Mouse (Mus musculus): ENCODE results near the gene Ube3c. TPM values are rescaled to one million over a fixed set of nuclear protein-coding genes. Genes with fewer than 3 reads are reported as not detected.
A peak's percentile ranks its signal among the peaks of the same experiment; 100 is the strongest.
"Not testable (repeated sequence)": the region's sequence is repeated elsewhere in the genome, so short reads cannot be mapped to it uniquely, and the experiment has no call there.

Gene Ube3c
- total RNA-seq (2014; rRNA removed; ENCODE audit: low replicate concordance) = 42.3 and 43.2 TPM in 2 replicates
- polyA plus RNA-seq (2015; fragmentation: Nextera tagmentation; extraction: Ambion mirVana) = 14.5 and 17.0 TPM in 2 replicates

- DNase-seq (ENCODE audit: low spot score) (peak; percentile 98), ATAC-seq (ENCODE audit: insufficient read depth, low read depth) (peak; percentile 96)
- H3K9me3 ChIP-seq (replicated peaks; ENCODE audit: control insufficient read depth, low read length) = no peaks in the 10 kb centered on the region
- peak within 1 kb of the TSS; percentile 75 for H3K9ac ChIP-seq (replicated peaks; ENCODE audit: low read depth, low read length)
- WGBS = under 1% methylated on average over 71 of the region's 72 CpGs
- peaks cover 13% of the 10 kb centered on the region for H3K4me1 ChIP-seq (ENCODE audit: control insufficient read depth, insufficient read depth)
- TF ChIP-seq EP300 (IDR thresholded peaks at IDR 0.05; ENCODE audit: low read depth) (peak; percentile 41; the same call in 1 of the 2 replicates), CTCF (IDR thresholded peaks at IDR 0.05; ENCODE audit: low read depth) (0 out of 2 replicates have a peak, but pooled peaks have one; percentile 3)
- H3K36me3 ChIP-seq (replicated peaks; ENCODE audit: control insufficient read depth, insufficient read depth, low read length) = peaks cover 4% of the 10 kb centered on the region; the same call in 1 of the 2 replicates
- H3K27ac ChIP-seq (ENCODE audit: low read depth) = peak within 1 kb of the TSS; percentile 92
- H3K4me2 ChIP-seq (ENCODE audit: low read depth, low read length) = peak within 1 kb of the TSS; percentile 91
- H3K27me3 ChIP-seq (ENCODE audit: control insufficient read depth, insufficient read depth, low read length) = no peaks in the 10 kb centered on the region
- peak within 1 kb of the TSS; percentile 79 for H3K4me3 ChIP-seq (ENCODE audit: low read depth, low read length)
Observed at GRCm38 (mm10) chr5:29568848-29569377, at the start of gene Ube3c. TSS of gene Ube3c (plus strand) at chr5:29569242.

GRCm38 (mm10) chr5:29560111-29560510 is 8.9 kb upstream of the Ube3c start:
- Histone ChIP-seq H3K9ac (replicated peaks; ENCODE audit: low read depth, low read length) (no peak overlapping the region), H3K27ac (ENCODE audit: low read depth) (no peak overlapping the region), H3K4me1 (ENCODE audit: control insufficient read depth, insufficient read depth) (no peaks in the 10 kb centered on the region), H3K4me2 (ENCODE audit: low read depth, low read length) (no peak overlapping the region), H3K27me3 (ENCODE audit: control insufficient read depth, insufficient read depth, low read length) (no peaks in the 10 kb centered on the region), H3K4me3 (ENCODE audit: low read depth, low read length) (no peak overlapping the region), H3K36me3 (replicated peaks; ENCODE audit: control insufficient read depth, insufficient read depth, low read length) (no peaks in the 10 kb centered on the region), H3K9me3 (replicated peaks; ENCODE audit: control insufficient read depth, low read length) (no peaks in the 10 kb centered on the region)
- WGBS = 50% methylated on average over 5 of the region's 5 CpGs
- no peak for DNase-seq (ENCODE audit: low spot score)
- no peak for TF ChIP-seq CTCF (IDR thresholded peaks at IDR 0.05; ENCODE audit: low read depth)
- no peak for TF ChIP-seq EP300 (IDR thresholded peaks at IDR 0.05; ENCODE audit: low read depth)
- ATAC-seq (ENCODE audit: insufficient read depth, low read depth) = no peak

GRCm38 (mm10) chr5:29560667-29561066 is 8.4 kb upstream of the Ube3c start:
- Histone ChIP-seq H3K36me3 (replicated peaks; ENCODE audit: control insufficient read depth, insufficient read depth, low read length) (no peaks in the 10 kb centered on the region), H3K9ac (replicated peaks; ENCODE audit: low read depth, low read length) (no peak overlapping the region), H3K9me3 (replicated peaks; ENCODE audit: control insufficient read depth, low read length) (no peaks in the 10 kb centered on the region), H3K4me1 (ENCODE audit: control insufficient read depth, insufficient read depth) (no peaks in the 10 kb centered on the region), H3K4me2 (ENCODE audit: low read depth, low read length) (no peak overlapping the region), H3K27me3 (ENCODE audit: control insufficient read depth, insufficient read depth, low read length) (no peaks in the 10 kb centered on the region), H3K4me3 (ENCODE audit: low read depth, low read length) (no peak overlapping the region), H3K27ac (ENCODE audit: low read depth) (no peak overlapping the region)
- 93% methylated on average over 2 of the region's 2 CpGs for WGBS
- DNase-seq (ENCODE audit: low spot score) (no peak), ATAC-seq (ENCODE audit: insufficient read depth, low read depth) (no peak)
- TF ChIP-seq EP300 (IDR thresholded peaks at IDR 0.05; ENCODE audit: low read depth) = no peak
- TF ChIP-seq CTCF (IDR thresholded peaks at IDR 0.05; ENCODE audit: low read depth) = no peak

- peak overlapping the region; percentile 91 for H3K4me2 ChIP-seq (ENCODE audit: low read depth, low read length)
- H3K36me3 ChIP-seq (replicated peaks; ENCODE audit: control insufficient read depth, insufficient read depth, low read length) = peaks cover 4% of the 10 kb centered on the region; the same call in 1 of the 2 replicates
- H3K27me3 ChIP-seq (ENCODE audit: control insufficient read depth, insufficient read depth, low read length) = no peaks in the 10 kb centered on the region
- H3K4me3 ChIP-seq (ENCODE audit: low read depth, low read length) = peak overlapping the region; percentile 79
- whole genome bisulfite sequencing = 4% methylated on average over 63 of the region's 67 CpGs
- peak; percentile 78 for ATAC-seq (ENCODE audit: insufficient read depth, low read depth)
- H3K9ac ChIP-seq (replicated peaks; ENCODE audit: low read depth, low read length) = peak overlapping the region; percentile 75
- TF ChIP-seq CTCF (IDR thresholded peaks at IDR 0.05; ENCODE audit: low read depth) = 0 out of 2 replicates have a peak, but pooled peaks have one; percentile 24
- TF ChIP-seq EP300 (IDR thresholded peaks at IDR 0.05; ENCODE audit: low read depth) = no peak
- H3K9me3 ChIP-seq (replicated peaks; ENCODE audit: control insufficient read depth, low read length) = no peaks in the 10 kb centered on the region
- DNase-seq (ENCODE audit: low spot score) = peak; percentile 48
- peak overlapping the region; percentile 92 for H3K27ac ChIP-seq (ENCODE audit: low read depth)
- peaks cover 13% of the 10 kb centered on the region for H3K4me1 ChIP-seq (ENCODE audit: control insufficient read depth, insufficient read depth)
Observed at GRCm38 (mm10) chr5:29569378-29570280, 587 bp downstream of the Ube3c start.

GRCm38 (mm10) chr5:29574286-29574685 is 5.2 kb downstream of the Ube3c start:
- H3K27me3 ChIP-seq (ENCODE audit: control insufficient read depth, insufficient read depth, low read length) = not testable (repeated sequence)

More at GRCm38 (mm10) chr5:29574286-29574685, 5.2 kb downstream of the Ube3c start:
- H3K9me3 ChIP-seq (replicated peaks; ENCODE audit: control insufficient read depth, low read length); H3K36me3 ChIP-seq (replicated peaks; ENCODE audit: control insufficient read depth, insufficient read depth, low read length); H3K27ac ChIP-seq (ENCODE audit: low read depth); H3K4me3 ChIP-seq (ENCODE audit: low read depth, low read length); ATAC-seq (ENCODE audit: insufficient read depth, low read depth); H3K4me2 ChIP-seq (ENCODE audit: low read depth, low read length); DNase-seq (ENCODE audit: low spot score); H3K9ac ChIP-seq (replicated peaks; ENCODE audit: low read depth, low read length): not testable (repeated sequence)
- 91% methylated on average over 11 of the region's 11 CpGs for WGBS
- H3K4me1 ChIP-seq (ENCODE audit: control insufficient read depth, insufficient read depth) = peaks cover 13% of the 10 kb centered on the region
